In genomic region chr11:95748331-95748730, GRCm38 (mm10) we compare ENCODE assay signal across 25 mouse cellular contexts. TPM values are rescaled to one million over a fixed set of nuclear protein-coding genes. Genes with fewer than 3 reads are reported as not detected.
DNase-seq lines count a peak whose midpoint lies in the region; ATAC-seq and TF ChIP-seq lines count a peak whose summit lies in the region.
"Had no signal": no experiment of that assay in that cellular context is flagged by ENCODE, and none has a peak within 500 bp of the region (broad histone marks: within the 10 kb centered on the region; RNA-seq: fewer than 3 reads in every experiment).

No protein-coding gene starts in this region.

- H3K27me3 ChIP-seq in midbrain, embryonic 11.5 days (ENCODE audit: control insufficient read depth, insufficient read depth, low read length): no peaks in the 10 kb centered on the region
- H3K27me3 ChIP-seq in midbrain, postnatal 0 days (ENCODE audit: insufficient read depth, low read length): no peaks in the 10 kb centered on the region
- H3K27me3 ChIP-seq in intestine, embryonic 16.5 days (replicated peaks; ENCODE audit: control insufficient read depth, insufficient read depth, low read length): no peaks in the 10 kb centered on the region
- H3K27me3 ChIP-seq in forebrain, embryonic 10.5 days (ENCODE audit: poor library complexity, severe bottlenecking): no peaks in the 10 kb centered on the region
- H3K27me3 ChIP-seq: embryonic facial prominence, embryonic 12.5 days; embryonic facial prominence, embryonic 15.5 days; forebrain, embryonic 13.5 days; heart, embryonic 13.5 days; Patski had no signal

- no peaks in the 10 kb centered on the region for H3K9me3 ChIP-seq in midbrain, embryonic 11.5 days (ENCODE audit: control insufficient read depth, low read length)
- no peaks in the 10 kb centered on the region for H3K9me3 ChIP-seq in midbrain, postnatal 0 days (ENCODE audit: low read length)
- no peaks in the 10 kb centered on the region for H3K9me3 ChIP-seq in intestine, embryonic 16.5 days (ENCODE audit: control insufficient read depth, low read length)
- no peaks in the 10 kb centered on the region; the same call in 1 of the 2 replicates for H3K9me3 ChIP-seq in forebrain, embryonic 10.5 days
- H3K9me3 ChIP-seq: embryonic facial prominence, embryonic 12.5 days; embryonic facial prominence, embryonic 15.5 days; forebrain, embryonic 13.5 days; heart, embryonic 13.5 days had no signal

- H3K4me3 ChIP-seq in layer of hippocampus, adult 2 months: no peak overlapping the region
- no peak overlapping the region for H3K4me3 ChIP-seq in midbrain, embryonic 11.5 days (ENCODE audit: low read depth, low read length)
- H3K4me3 ChIP-seq in midbrain, postnatal 0 days (ENCODE audit: low read depth, low read length): no peak overlapping the region
- no peak overlapping the region for H3K4me3 ChIP-seq in bone marrow macrophage, adult 2 months (ENCODE audit: insufficient read depth, low read length)
- no peak overlapping the region for H3K4me3 ChIP-seq in intestine, embryonic 16.5 days (ENCODE audit: low read length)
- no peak overlapping the region for H3K4me3 ChIP-seq in forebrain, embryonic 10.5 days
- H3K4me3 ChIP-seq: embryonic facial prominence, embryonic 12.5 days; embryonic facial prominence, embryonic 15.5 days; forebrain, embryonic 13.5 days; gastrocnemius, adult 2 months; heart, embryonic 13.5 days had no signal

- DNase-seq in layer of hippocampus, adult 2 months (ENCODE audit: low spot score in 2 of 2): no peak
- DNase-seq in layer of hippocampus, postnatal 25 days (ENCODE audit: extremely low spot score in 1 of 2, low spot score in 1 of 2): no peak
- DNase-seq in midbrain, embryonic 11.5 days (ENCODE audit: low spot score, missing footprints): peak; percentile 51
- DNase-seq in midbrain, postnatal 0 days (ENCODE audit: low spot score): no peak
- DNase-seq in forebrain, embryonic 10.5 days (ENCODE audit: extremely low spot score, low spot score): no peak
- DNase-seq: adrenal gland, postnatal 10 days; adrenal gland, postnatal 36 days; cerebellum, adult 11 months; cerebellum, adult 2 months; cerebellum, adult 9-11 months; cerebellum, postnatal 25 days; gastrocnemius, adult 2 months; gastrocnemius, postnatal 14 days; heart, adult 18-20 months; heart, postnatal 14 days; heart, postnatal 4 days had no signal

- H3K9ac ChIP-seq in midbrain, embryonic 11.5 days (ENCODE audit: low read length): no peak overlapping the region
- H3K9ac ChIP-seq in midbrain, postnatal 0 days (replicated peaks; ENCODE audit: low read length, poor library complexity, severe bottlenecking): no peak overlapping the region
- H3K9ac ChIP-seq in intestine, embryonic 16.5 days (ENCODE audit: low read depth, low read length): no peak overlapping the region
- H3K9ac ChIP-seq: embryonic facial prominence, embryonic 12.5 days; embryonic facial prominence, embryonic 15.5 days; forebrain, embryonic 13.5 days; heart, embryonic 13.5 days; hindbrain, embryonic 14.5 days had no signal

- no peak for TF ChIP-seq CTCF in layer of hippocampus, adult 2 months (conservative IDR thresholded peaks at IDR 0.05)
- TF ChIP-seq CTCF in midbrain, postnatal 0 days (IDR thresholded peaks at IDR 0.05): no peak
- no peak for TF ChIP-seq CTCF in bone marrow macrophage, adult 2 months (IDR thresholded peaks at IDR 0.05; ENCODE audit: low read depth, low read length)

- 0 out of 2 replicates have a peak, but pooled peaks cover 2% of the 10 kb centered on the region for H3K36me3 ChIP-seq in midbrain, embryonic 11.5 days (ENCODE audit: control insufficient read depth, insufficient read depth, low read length)
- peaks cover 18% of the 10 kb centered on the region for H3K36me3 ChIP-seq in midbrain, postnatal 0 days (ENCODE audit: insufficient read depth, low read length)
- H3K36me3 ChIP-seq in intestine, embryonic 16.5 days (ENCODE audit: control insufficient read depth, insufficient read depth, low read length): peaks cover 7% of the 10 kb centered on the region; the same call in 1 of the 2 replicates
- H3K36me3 ChIP-seq in forebrain, embryonic 10.5 days (replicated peaks): peaks cover 41% of the 10 kb centered on the region

- H3K27ac ChIP-seq in layer of hippocampus, adult 2 months: peak overlapping the region; percentile 3; the same call in 1 of the 2 replicates
- H3K27ac ChIP-seq in midbrain, embryonic 11.5 days (ENCODE audit: low read depth, low read length): no peak overlapping the region
- no peak overlapping the region for H3K27ac ChIP-seq in midbrain, postnatal 0 days (ENCODE audit: low read depth, low read length)
- H3K27ac ChIP-seq in bone marrow macrophage, adult 2 months (ENCODE audit: insufficient read depth, low read depth, low read length): peak overlapping the region; percentile 13; the same call in 1 of the 2 replicates
- H3K27ac ChIP-seq in intestine, embryonic 16.5 days (ENCODE audit: low read length): no peak overlapping the region
- no peak overlapping the region for H3K27ac ChIP-seq in forebrain, embryonic 10.5 days
- H3K27ac ChIP-seq: embryonic facial prominence, embryonic 12.5 days; embryonic facial prominence, embryonic 15.5 days; forebrain, embryonic 13.5 days; gastrocnemius, adult 2 months; heart, embryonic 13.5 days; hindbrain, embryonic 14.5 days had no signal

- WGBS in midbrain, embryonic 11.5 days: 94% methylated on average over 5 of the region's 5 CpGs
- WGBS in midbrain, postnatal 0 days: 88% methylated on average over 5 of the region's 5 CpGs
- 87% methylated on average over 5 of the region's 5 CpGs for WGBS in intestine, embryonic 16.5 days
- 94% methylated on average over 5 of the region's 5 CpGs for WGBS in forebrain, embryonic 10.5 days

- ATAC-seq in midbrain, embryonic 11.5 days (ENCODE audit: low FRiP score): no peak
- ATAC-seq in midbrain, postnatal 0 days (ENCODE audit: low FRiP score): no peak
- ATAC-seq in intestine, embryonic 16.5 days: no peak
- ATAC-seq: forebrain, embryonic 13.5 days; forebrain, embryonic 16.5 days; Patski had no signal

- no peaks in the 10 kb centered on the region for H3K4me1 ChIP-seq in midbrain, embryonic 11.5 days (ENCODE audit: control insufficient read depth, insufficient read depth, low read length)
- H3K4me1 ChIP-seq in midbrain, postnatal 0 days (ENCODE audit: insufficient read depth, low read length): no peaks in the 10 kb centered on the region
- H3K4me1 ChIP-seq in bone marrow macrophage, adult 2 months (ENCODE audit: control insufficient read depth, insufficient read depth, low read length): peaks cover 24% of the 10 kb centered on the region
- H3K4me1 ChIP-seq in intestine, embryonic 16.5 days (ENCODE audit: control insufficient read depth, insufficient read depth, low read length): peaks cover 4% of the 10 kb centered on the region
- H3K4me1 ChIP-seq in forebrain, embryonic 10.5 days: peaks cover 4% of the 10 kb centered on the region; the same call in 1 of the 2 replicates
- H3K4me1 ChIP-seq: embryonic facial prominence, embryonic 12.5 days; embryonic facial prominence, embryonic 15.5 days; forebrain, embryonic 13.5 days had no signal

- H3K4me2 ChIP-seq in midbrain, embryonic 11.5 days: no peak overlapping the region
- H3K4me2 ChIP-seq in midbrain, postnatal 0 days (ENCODE audit: low read depth, low read length, poor library complexity, severe bottlenecking): no peak overlapping the region
- H3K4me2 ChIP-seq in intestine, embryonic 16.5 days (ENCODE audit: low read depth, low read length): no peak overlapping the region
- H3K4me2 ChIP-seq: embryonic facial prominence, embryonic 12.5 days; embryonic facial prominence, embryonic 15.5 days; forebrain, embryonic 13.5 days; heart, embryonic 13.5 days; hindbrain, embryonic 14.5 days had no signal

- TF ChIP-seq POLR2A in bone marrow macrophage, adult 2 months (IDR thresholded peaks at IDR 0.05; ENCODE audit: borderline replicate concordance, low read depth, low read length): no peak

RNA-seq across cellular contexts. Expression of gene B130006D01Rik, which starts 24.9 kb away (rescaled TPM):
- total RNA-seq in layer of hippocampus, adult 2 months (2021): 1 to 10 TPM; 1.8 to 2.3 TPM
- 1 to 10 TPM in 1 of 2 experiments, under 1 TPM in 1; 0.69 to 2.0 TPM for total RNA-seq in layer of hippocampus, postnatal 25 days (2021)
- polyA plus RNA-seq in midbrain, embryonic 11.5 days (2014; fragmentation: Nextera tagmentation; extraction: Ambion mirVana): 0.39 and 1.1 TPM in 2 replicates
- total RNA-seq in midbrain, postnatal 0 days (2014; rRNA removed): 0.66 and 2.1 TPM in 2 replicates
- 0.32 and 0.51 TPM in 2 replicates for polyA plus RNA-seq in midbrain, postnatal 0 days (2015; fragmentation: Nextera tagmentation; extraction: Ambion mirVana)
- 1.6 and 2.1 TPM in 2 replicates for polyA plus RNA-seq in bone marrow macrophage, adult 2 months (2012; ENCODE audit: insufficient read depth, insufficient read length, missing spikeins)
- polyA plus RNA-seq in intestine, embryonic 16.5 days (2015; fragmentation: Nextera tagmentation; extraction: Ambion mirVana): 0.78 and 0.92 TPM in 2 replicates
- 1.4 TPM in 2 replicates for polyA plus RNA-seq in forebrain, embryonic 10.5 days (2016; fragmentation: Nextera tagmentation; extraction: Ambion mirVana)

RNA-seq across cellular contexts. Expression of gene Zfp652, which starts 35.9 kb away (rescaled TPM):
- 10 to 100 TPM; 49.0 to 50.5 TPM for total RNA-seq in layer of hippocampus, adult 2 months (2021)
- 10 to 100 TPM; 43.8 to 51.8 TPM for total RNA-seq in layer of hippocampus, postnatal 25 days (2021)
- polyA plus RNA-seq in midbrain, embryonic 11.5 days (2014; fragmentation: Nextera tagmentation; extraction: Ambion mirVana): 10.2 and 10.4 TPM in 2 replicates
- 25.3 and 25.7 TPM in 2 replicates for total RNA-seq in midbrain, postnatal 0 days (2014; rRNA removed)
- polyA plus RNA-seq in midbrain, postnatal 0 days (2015; fragmentation: Nextera tagmentation; extraction: Ambion mirVana): 12.6 and 13.2 TPM in 2 replicates
- 47.7 and 51.5 TPM in 2 replicates for polyA plus RNA-seq in bone marrow macrophage, adult 2 months (2012; ENCODE audit: insufficient read depth, insufficient read length, missing spikeins)
- 14.7 and 16.8 TPM in 2 replicates for polyA plus RNA-seq in intestine, embryonic 16.5 days (2015; fragmentation: Nextera tagmentation; extraction: Ambion mirVana)
- 16.5 and 18.7 TPM in 2 replicates for polyA plus RNA-seq in forebrain, embryonic 10.5 days (2016; fragmentation: Nextera tagmentation; extraction: Ambion mirVana)

Comparison
In these comparisons a context has a peak if more than half of its experiments do, and no peak if none do; other contexts are left out.
1. H3K27ac ChIP-seq: peak in layer of hippocampus, adult 2 months (single experiment) and bone marrow macrophage, adult 2 months (single experiment); none in midbrain, embryonic 11.5 days (single experiment), midbrain, postnatal 0 days (single experiment), intestine, embryonic 16.5 days (single experiment) and forebrain, embryonic 10.5 days (single experiment).